Mouse (Mus musculus) G1E (cell line): Measurements from ENCODE around the gene Zfp74.

Experiments
- CTCF ChIP-seq: IDR thresholded peaks from 2 replicates; pipeline ENCODE4 v1.5.1; 2012; ENCODE audit warnings: low read depth, low read length, inconsistent platforms, mixed read lengths
- GATA1 ChIP-seq: IDR thresholded peaks from 2 replicates; pipeline ENCODE4 v1.6.1; 2012; ENCODE audit warnings: borderline replicate concordance, low read length, inconsistent platforms, mixed read lengths
- GATA2 ChIP-seq: IDR thresholded peaks from 2 replicates; pipeline ENCODE4 v1.6.1; 2012; ENCODE audit warnings: low read depth, low read length, inconsistent platforms, borderline replicate concordance
- POLR2AphosphoS5 ChIP-seq: IDR thresholded peaks from 2 replicates; pipeline ENCODE4 v1.6.1; 2012; ENCODE audit warnings: low read depth, low read length, inconsistent platforms; ENCODE audit not compliant: insufficient replicate concordance
- TAL1 ChIP-seq: conservative IDR thresholded peaks from 2 replicates; pipeline ENCODE4 v1.6.1; 2012; ENCODE audit warnings: low read depth, low read length, inconsistent platforms, mixed read lengths

DNA sequence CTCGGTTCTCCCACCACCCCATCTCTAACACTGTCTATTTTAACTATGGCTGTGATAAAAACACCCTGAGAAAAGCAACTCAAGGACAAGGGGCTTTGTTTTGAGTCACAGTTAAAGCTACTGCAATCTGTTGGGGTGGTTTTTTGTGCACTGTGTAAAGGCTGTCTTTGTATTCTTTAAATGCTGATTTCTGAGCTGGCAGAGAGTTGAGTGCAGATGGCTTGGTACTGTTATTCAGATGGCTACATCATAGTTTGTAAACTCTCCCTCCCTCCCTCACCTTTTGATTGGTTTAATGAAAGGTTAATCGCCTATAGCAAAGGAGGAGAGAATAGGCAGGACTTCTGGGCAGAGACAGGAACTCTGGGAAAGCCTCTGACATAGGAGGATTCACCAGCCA lies 9.7 kb downstream of the Zfp74 start:
- no peak for TF ChIP-seq CTCF
- no peak for TF ChIP-seq GATA1
- TF ChIP-seq POLR2AphosphoS5, result no peak
- no peak for TF ChIP-seq TAL1
- TF ChIP-seq GATA2, result no peak
